Comparison of ENCODE assay signal across 18 mouse cellular contexts in genomic region chr2:54177549-54177948, GRCm38 (mm10).
DNase-seq lines count a peak whose midpoint lies in the region; ATAC-seq and TF ChIP-seq lines count a peak whose summit lies in the region.
"Had no signal": no experiment of that assay in that cellular context is flagged by ENCODE, and none has a peak within 500 bp of the region (broad histone marks: within the 10 kb centered on the region; RNA-seq: fewer than 3 reads in every experiment).

No protein-coding gene starts in this region.

- no peak overlapping the region for H3K4me2 ChIP-seq in midbrain, embryonic 13.5 days (replicated peaks)
- no peak overlapping the region for H3K4me2 ChIP-seq in intestine, postnatal 0 days (replicated peaks; ENCODE audit: low read depth)
- H3K4me2 ChIP-seq: forebrain, embryonic 15.5 days; liver, embryonic 12.5 days had no signal

- peak; percentile 1; the same call in 1 of the 2 replicates for TF ChIP-seq CTCF in left cerebral cortex, adult 2 months (IDR thresholded peaks at IDR 0.05)
- TF ChIP-seq CTCF in intestine, postnatal 0 days (IDR thresholded peaks at IDR 0.05; ENCODE audit: low read depth) = no peak

- no peak for ATAC-seq in midbrain, embryonic 13.5 days
- no peak for ATAC-seq in intestine, postnatal 0 days
- ATAC-seq: forebrain, embryonic 15.5 days; liver, embryonic 12.5 days had no signal

- no peak overlapping the region for H3K9ac ChIP-seq in midbrain, embryonic 13.5 days (replicated peaks)
- H3K9ac ChIP-seq in intestine, postnatal 0 days (ENCODE audit: low read depth, low read length) = no peak overlapping the region
- H3K9ac ChIP-seq: forebrain, embryonic 15.5 days; liver, embryonic 12.5 days had no signal

- H3K4me1 ChIP-seq in midbrain, embryonic 13.5 days (replicated peaks) = no peaks in the 10 kb centered on the region
- no peaks in the 10 kb centered on the region for H3K4me1 ChIP-seq in intestine, postnatal 0 days (replicated peaks; ENCODE audit: control insufficient read depth, insufficient read depth, low read length)
- H3K4me1 ChIP-seq: embryonic facial prominence, embryonic 10.5 days; forebrain, embryonic 15.5 days; heart, embryonic 10.5 days; limb, embryonic 10.5 days; liver, embryonic 12.5 days had no signal

- intact Hi-C loops in left cerebral cortex, adult 2 months (cut with DNase I) = no loop called here
- intact Hi-C loops in heart, postnatal 14 days (cut with DNase I) = no loop called here

- no peak overlapping the region for H3K4me3 ChIP-seq in left cerebral cortex, adult 2 months
- H3K4me3 ChIP-seq in midbrain, embryonic 13.5 days (replicated peaks) = no peak overlapping the region
- H3K4me3 ChIP-seq in intestine, postnatal 0 days (ENCODE audit: low read depth, low read length) = no peak overlapping the region
- H3K4me3 ChIP-seq: embryonic facial prominence, embryonic 10.5 days; erythroblast, embryonic 14.5 days; forebrain, embryonic 15.5 days; heart, embryonic 10.5 days; limb, embryonic 10.5 days; liver, embryonic 12.5 days had no signal

- 88% methylated on average over 2 of the region's 2 CpGs for WGBS in midbrain, embryonic 13.5 days
- 67% methylated on average over 2 of the region's 2 CpGs for WGBS in intestine, postnatal 0 days

- H3K9me3 ChIP-seq in midbrain, embryonic 13.5 days = no peaks in the 10 kb centered on the region
- no peaks in the 10 kb centered on the region for H3K9me3 ChIP-seq in intestine, postnatal 0 days (ENCODE audit: control insufficient read depth)
- H3K9me3 ChIP-seq: embryonic facial prominence, embryonic 10.5 days; forebrain, embryonic 15.5 days; heart, embryonic 10.5 days; limb, embryonic 10.5 days; liver, embryonic 12.5 days had no signal

- H3K27ac ChIP-seq in left cerebral cortex, adult 2 months = no peak overlapping the region
- H3K27ac ChIP-seq in midbrain, embryonic 13.5 days = no peak overlapping the region
- no peak overlapping the region for H3K27ac ChIP-seq in intestine, postnatal 0 days (ENCODE audit: low read depth, low read length)
- H3K27ac ChIP-seq: embryonic facial prominence, embryonic 10.5 days; forebrain, embryonic 15.5 days; heart, embryonic 10.5 days; limb, embryonic 10.5 days; liver, embryonic 12.5 days had no signal

- no peaks in the 10 kb centered on the region for H3K36me3 ChIP-seq in midbrain, embryonic 13.5 days
- no peaks in the 10 kb centered on the region for H3K36me3 ChIP-seq in intestine, postnatal 0 days (ENCODE audit: control insufficient read depth, insufficient read depth)
- H3K36me3 ChIP-seq: embryonic facial prominence, embryonic 10.5 days; forebrain, embryonic 15.5 days; heart, embryonic 10.5 days; limb, embryonic 10.5 days; liver, embryonic 12.5 days had no signal

- no peaks in the 10 kb centered on the region for H3K27me3 ChIP-seq in midbrain, embryonic 13.5 days
- no peaks in the 10 kb centered on the region for H3K27me3 ChIP-seq in intestine, postnatal 0 days (replicated peaks; ENCODE audit: control insufficient read depth, insufficient read depth, low read length)
- H3K27me3 ChIP-seq: CH12.LX; forebrain, embryonic 15.5 days; liver, embryonic 12.5 days had no signal

- DNase-seq in left cerebral cortex, adult 2 months (ENCODE audit: extremely low spot score in 1 of 2, low spot score in 2 of 2) = no peak
- DNase-seq in left cerebral cortex, adult 18-20 months (ENCODE audit: low spot score in 2 of 2) = no peak
- DNase-seq in brain, adult 2 months (ENCODE audit: low read depth, low spot score) = peak; percentile 25
- DNase-seq in lung, postnatal 10 days = peak; percentile 21
- DNase-seq in heart, postnatal 14 days = no peak
- DNase-seq: adrenal gland, adult 2 months; heart, postnatal 36 days; kidney, postnatal 36 days; layer of hippocampus, postnatal 36 days had no signal

Comparison
In these comparisons a context has a peak if more than half of its experiments do, and no peak if none do; other contexts are left out.
1. DNase-seq: peak in brain, adult 2 months (single experiment) and lung, postnatal 10 days (single experiment); none in left cerebral cortex, adult 2 months (0 of 2), left cerebral cortex, adult 18-20 months (0 of 2) and heart, postnatal 14 days (0 of 2).